Mouse (Mus musculus) CD4-positive, CD25-positive, alpha-beta regulatory T cell, adult 2 months (primary cell): ENCODE results near the gene Hus1b.

Experiments
- DNase-seq: peaks from one replicate; pipeline ENCODE4 v3.0.0-alpha.2; 2012; ENCODE audit warnings: low read depth, low spot score

Gene Hus1b

GRCm38 (mm10) chr13:30949181-30949580, 1.6 kb upstream of the Hus1b start:
- no peak for DNase-seq

- no peak for DNase-seq
Measured at GRCm38 (mm10) chr13:30947129-30947528, 430 bp downstream of the Hus1b start.

GRCm38 (mm10) chr13:30945788-30946187, 1.8 kb downstream of the Hus1b start:
- DNase-seq = no peak

GRCm38 (mm10) chr13:30932972-30933371, 14.6 kb downstream of the Hus1b start:
- DNase-seq = peak; percentile 79

GRCm38 (mm10) chr13:30931613-30932012, 15.9 kb downstream of the Hus1b start:
- DNase-seq = no peak

- DNase-seq = no peak
Measured at GRCm38 (mm10) chr13:30929119-30929518, 18.4 kb downstream of the Hus1b start.

GRCm38 (mm10) chr13:30924269-30924668, 23.3 kb downstream of the Hus1b start:
- DNase-seq = no peak

GRCm38 (mm10) chr13:30921914-30922313, 25.6 kb downstream of the Hus1b start:
- no peak for DNase-seq

- DNase-seq = peak; percentile 71
Measured at GRCm38 (mm10) chr13:30913757-30914156, 33.8 kb downstream of the Hus1b start.

- peak; percentile 51 for DNase-seq
Measured at GRCm38 (mm10) chr13:30913028-30913427, 34.5 kb downstream of the Hus1b start.

GRCm38 (mm10) chr13:30911931-30912625, 35.5 kb downstream of the Hus1b start:
- peak; percentile 40 for DNase-seq

GRCm38 (mm10) chr13:30910889-30911288, 36.7 kb downstream of the Hus1b start:
- peak; percentile 8 for DNase-seq

- DNase-seq = no peak
Measured at GRCm38 (mm10) chr13:30902286-30902685, 45.3 kb downstream of the Hus1b start.

GRCm38 (mm10) chr13:30901387-30902041, 46.0 kb downstream of the Hus1b start:
- peak; percentile 60 for DNase-seq
